Mouse (Mus musculus) erythroblast, embryonic 14.5 days (primary cell): ENCODE results near the gene Atf7ip.

Experiments used
- GATA1 ChIP-seq: IDR thresholded peaks from 2 replicates; pipeline ENCODE4 v1.6.1; 2012; ENCODE audit warnings: low read length, inconsistent platforms, mixed read lengths
- TAL1 ChIP-seq: IDR thresholded peaks from 3 replicates; pipeline ENCODE4 v1.6.1; 2012; ENCODE audit warnings: low read length, inconsistent platforms, mixed read lengths

DNA sequence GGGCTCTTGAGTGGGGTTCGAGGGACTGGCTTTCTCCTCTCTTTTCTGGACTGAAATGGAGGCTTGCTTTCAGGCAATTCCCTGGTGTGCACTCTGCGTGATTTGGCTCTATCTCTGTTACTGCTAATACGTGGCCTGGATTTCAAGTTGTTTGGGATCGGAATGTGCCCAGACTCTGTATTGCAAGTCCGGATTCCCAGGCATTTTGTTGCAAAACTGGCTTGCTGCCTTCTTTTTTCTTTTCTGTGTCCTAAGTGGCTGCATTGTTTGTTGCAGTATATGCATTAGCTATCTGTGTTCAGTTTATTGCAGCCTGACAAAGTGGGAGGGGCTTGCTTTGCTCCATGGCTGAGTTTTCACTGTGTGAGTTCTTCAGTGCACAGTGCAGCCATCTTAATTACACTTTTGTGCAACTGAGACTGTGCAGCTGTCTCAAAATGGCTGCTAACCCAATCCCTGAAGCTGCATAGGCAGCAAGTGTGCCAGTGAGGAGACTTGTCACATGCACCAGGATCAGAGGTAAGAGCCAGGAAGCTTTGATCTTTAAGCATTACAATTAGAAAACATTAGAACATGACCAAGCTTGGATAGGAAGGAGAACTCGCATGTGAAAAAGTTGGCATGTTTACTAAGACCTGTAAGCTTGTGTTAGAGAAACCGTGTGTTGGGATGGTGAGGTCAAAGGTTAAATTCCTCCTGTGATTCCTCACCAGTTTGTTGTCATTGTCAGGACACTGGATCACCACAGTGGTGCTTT is 26.7 kb downstream of the Atf7ip start:
- TF ChIP-seq GATA1 (no peak), TAL1 (no peak)
